8 mouse cellular contexts compared by ENCODE assay signal in the genomic region with DNA sequence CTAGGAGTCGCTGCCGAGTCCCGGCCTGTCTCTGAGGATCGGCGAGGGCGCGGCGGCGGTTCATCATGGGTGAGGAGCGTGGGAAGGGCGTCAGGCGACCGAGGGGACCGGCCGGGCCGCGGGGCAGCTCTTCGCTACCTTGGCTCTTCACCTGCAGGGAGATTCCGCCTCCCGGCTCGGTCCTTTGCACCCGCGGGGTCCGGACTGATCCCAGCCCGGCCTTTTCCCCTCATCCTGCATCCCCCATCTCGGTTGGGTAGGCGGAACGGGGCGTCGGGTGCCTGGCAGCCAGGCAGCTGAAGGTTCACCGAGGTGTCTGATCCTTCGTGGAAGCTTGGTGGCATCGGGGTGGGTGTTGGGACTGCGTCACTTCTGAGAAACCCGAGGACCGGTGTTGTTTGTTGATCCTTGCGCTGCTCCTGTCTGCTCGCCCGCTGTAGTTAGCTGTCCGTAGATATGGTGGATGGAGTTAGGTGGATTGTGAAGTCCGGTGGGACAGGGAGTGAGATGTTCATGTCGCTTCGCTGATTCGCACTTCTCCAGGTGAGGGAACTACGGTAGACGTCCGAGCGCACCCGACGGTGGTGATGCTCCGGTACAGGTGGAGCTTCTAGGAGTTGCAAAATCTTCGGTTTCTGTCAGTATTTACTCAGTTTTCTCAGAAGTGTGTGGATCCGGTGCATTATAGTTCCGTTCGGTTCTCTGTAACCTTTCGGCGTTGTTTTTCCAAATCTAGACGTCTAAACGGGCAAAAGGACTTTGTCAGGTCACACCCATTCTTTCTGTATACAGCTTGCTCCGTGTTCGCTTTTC. TPM values are rescaled to one million over a fixed set of nuclear protein-coding genes. Genes with fewer than 3 reads are reported as not detected.
DNase-seq lines count a peak whose midpoint lies in the region; ATAC-seq and TF ChIP-seq lines count a peak whose summit lies in the region.

No protein-coding gene starts in this region.

- TF ChIP-seq CTCF in C2C12 (IDR thresholded peaks at IDR 0.05; ENCODE audit: control insufficient read depth, insufficient read depth, insufficient read length), result no peak
- no peak for TF ChIP-seq CTCF in hindbrain, postnatal 0 days (IDR thresholded peaks at IDR 0.05; ENCODE audit: low read depth)

- peaks cover 36% of the 10 kb centered on the region for H3K79me3 ChIP-seq in C2C12 (ENCODE audit: low read depth)

- no peaks in the 10 kb centered on the region for H3K4me1 ChIP-seq in heart, embryonic 11.5 days (ENCODE audit: control insufficient read depth, insufficient read depth, low read length)
- H3K4me1 ChIP-seq in hindbrain, postnatal 0 days (ENCODE audit: insufficient read depth, low read length), result peaks cover 7% of the 10 kb centered on the region; the same call in 1 of the 2 replicates
- H3K4me1 ChIP-seq in midbrain, embryonic 13.5 days (replicated peaks), result peaks cover 18% of the 10 kb centered on the region

- H3K27me3 ChIP-seq in heart, embryonic 11.5 days (ENCODE audit: control insufficient read depth, insufficient read depth, low read length), result no peaks in the 10 kb centered on the region
- H3K27me3 ChIP-seq in C2C12 (ENCODE audit: control insufficient read depth, insufficient read depth, insufficient read length), result no peaks in the 10 kb centered on the region
- H3K27me3 ChIP-seq in hindbrain, postnatal 0 days (ENCODE audit: insufficient read depth, low read length), result no peaks in the 10 kb centered on the region
- H3K27me3 ChIP-seq in midbrain, embryonic 13.5 days, result peaks cover 6% of the 10 kb centered on the region

- peaks cover 45% of the 10 kb centered on the region for H3K79me2 ChIP-seq in C2C12 (ENCODE audit: control insufficient read depth, insufficient read depth)

- peak overlapping the region; percentile 96 for H3K4me2 ChIP-seq in heart, embryonic 11.5 days
- H3K4me2 ChIP-seq in hindbrain, postnatal 0 days (ENCODE audit: low read depth, low read length), result peak overlapping the region; percentile 95
- H3K4me2 ChIP-seq in midbrain, embryonic 13.5 days (replicated peaks), result peak overlapping the region; percentile 92

- DNase-seq in heart, adult 8-10 months (ENCODE audit: low spot score), result no peak
- peak; percentile 46 for DNase-seq in embryo, embryonic 11 days
- peak; percentile 26 for DNase-seq in hindbrain, postnatal 0 days (ENCODE audit: low spot score)
- no peak for DNase-seq in left cerebral cortex, adult 9 months (ENCODE audit: low spot score in 2 of 2)
- DNase-seq in left cerebral cortex, postnatal 25 days (ENCODE audit: low spot score in 2 of 2), result no peak

- peak overlapping the region; percentile 96 for H3K4me3 ChIP-seq in heart, embryonic 11.5 days (ENCODE audit: low read depth, low read length)
- H3K4me3 ChIP-seq in C2C12 (ENCODE audit: insufficient read depth, poor library complexity, severe bottlenecking), result peak overlapping the region; percentile 96
- H3K4me3 ChIP-seq in hindbrain, postnatal 0 days (ENCODE audit: low read length), result peak overlapping the region; percentile 95
- peak overlapping the region; percentile 99 for H3K4me3 ChIP-seq in midbrain, embryonic 13.5 days (replicated peaks)

- peak overlapping the region; percentile 71 for H3K27ac ChIP-seq in heart, embryonic 11.5 days (ENCODE audit: low read depth, low read length)
- H3K27ac ChIP-seq in hindbrain, postnatal 0 days, result peak overlapping the region; percentile 76
- H3K27ac ChIP-seq in midbrain, embryonic 13.5 days, result peak overlapping the region; percentile 40; the same call in 1 of the 2 replicates

- intact Hi-C loops in left cerebral cortex, postnatal 25 days (cut with DNase I), result loop anchor here (5.0 to 10.0 kb wide), 3 partner anchors 93 to 354 kb away; partner anchors contain the start of genes Chpt1, Dram1, Gnptab and Utp20

- peak overlapping the region; percentile 97 for H3K9ac ChIP-seq in heart, embryonic 11.5 days (ENCODE audit: low read depth, low read length)
- peak overlapping the region; percentile 92 for H3K9ac ChIP-seq in hindbrain, postnatal 0 days (replicated peaks; ENCODE audit: low read length)
- H3K9ac ChIP-seq in midbrain, embryonic 13.5 days (replicated peaks), result peak overlapping the region; percentile 95

- ATAC-seq in heart, embryonic 11.5 days (replicated peaks; ENCODE audit: insufficient number of reproducible peaks, low FRiP score, low TSS enrichment), result peak; percentile 45
- peak; percentile 48 for ATAC-seq in hindbrain, postnatal 0 days
- peak; percentile 59; the same call in 1 of the 2 replicates for ATAC-seq in midbrain, embryonic 13.5 days

- no peaks in the 10 kb centered on the region for H3K36me3 ChIP-seq in heart, embryonic 11.5 days (ENCODE audit: control insufficient read depth, insufficient read depth, low read length)
- peaks cover 20% of the 10 kb centered on the region for H3K36me3 ChIP-seq in C2C12 (ENCODE audit: control insufficient read depth, insufficient read depth)
- no peaks in the 10 kb centered on the region; the same call in 1 of the 2 replicates for H3K36me3 ChIP-seq in hindbrain, postnatal 0 days (ENCODE audit: insufficient read depth, low read length)
- H3K36me3 ChIP-seq in midbrain, embryonic 13.5 days, result peaks cover 6% of the 10 kb centered on the region; the same call in 1 of the 2 replicates

- H3ac ChIP-seq in C2C12 (ENCODE audit: control insufficient read depth, insufficient read length, low read depth), result peak overlapping the region; percentile 84

- 2% methylated on average over 60 of the region's 61 CpGs for WGBS in heart, embryonic 11.5 days (ENCODE audit: insufficient replicate concordance)
- WGBS in hindbrain, postnatal 0 days, result 2% methylated on average over 61 of the region's 61 CpGs
- WGBS in midbrain, embryonic 13.5 days, result 2% methylated on average over 52 of the region's 61 CpGs

- no peaks in the 10 kb centered on the region for H3K9me3 ChIP-seq in heart, embryonic 11.5 days (replicated peaks; ENCODE audit: control insufficient read depth, low read length)
- H3K9me3 ChIP-seq in hindbrain, postnatal 0 days (ENCODE audit: low read length), result no peaks in the 10 kb centered on the region
- H3K9me3 ChIP-seq in midbrain, embryonic 13.5 days, result no peaks in the 10 kb centered on the region

TF ChIP-seq in C2C12, 6 proteins besides CTCF, POLR2A, EP300 and RAD21:
- TF ChIP-seq MYOG (IDR thresholded peaks at IDR 0.05; ENCODE audit: control insufficient read depth, extremely low read depth, insufficient read length), result no peak
- TF ChIP-seq USF1 (IDR thresholded peaks at IDR 0.05; ENCODE audit: low read depth), result no peak
- TF ChIP-seq FOSL1 (IDR thresholded peaks at IDR 0.05; ENCODE audit: insufficient read depth, low read length, poor library complexity, severe bottlenecking), result no peak
- no peak for TF ChIP-seq MYOD1 (IDR thresholded peaks at IDR 0.05; ENCODE audit: control insufficient read depth, insufficient read length, low read depth)
- no peak for TF ChIP-seq CEBPB (IDR thresholded peaks at IDR 0.05; ENCODE audit: low read depth)
- TF ChIP-seq MAX (IDR thresholded peaks at IDR 0.05), result no peak

RNA-seq across cellular contexts. Expression of gene Arl1, which starts 1.0 kb away (rescaled TPM):
- polyA plus RNA-seq in heart, embryonic 11.5 days (2014; fragmentation: Nextera tagmentation; extraction: Ambion mirVana), result 141 and 149 TPM in 2 replicates
- total RNA-seq in heart, adult 8-10 months (2022), result 10 to 100 TPM; 81.8 to 94.7 (median 91.7) TPM
- 55.0 TPM for polyA plus RNA-seq in C2C12 (2012; fragmentation: generic; extraction: Trizol)
- 59.8 and 62.2 TPM in 2 replicates for total RNA-seq in hindbrain, postnatal 0 days (2014; rRNA removed)
- 164 and 166 TPM in 2 replicates for polyA plus RNA-seq in hindbrain, postnatal 0 days (2015; fragmentation: Nextera tagmentation; extraction: Ambion mirVana)
- 135 and 150 TPM in 2 replicates for polyA plus RNA-seq in midbrain, embryonic 13.5 days (2015; fragmentation: Nextera tagmentation; extraction: Ambion mirVana)
- total RNA-seq in left cerebral cortex, postnatal 25 days (2021), result 100 to 1,000 TPM; 125 to 129 TPM

RNA-seq across cellular contexts. Expression of gene Spic, which starts 46.9 kb away (rescaled TPM):
- polyA plus RNA-seq in heart, embryonic 11.5 days (2014; fragmentation: Nextera tagmentation; extraction: Ambion mirVana), result not detected in 2 replicates
- total RNA-seq in heart, adult 8-10 months (2022), result under 1 TPM in 1 of 4 experiments, not detected in 3; 0.34 TPM
- polyA plus RNA-seq in C2C12 (2012; fragmentation: generic; extraction: Trizol), result not detected
- total RNA-seq in hindbrain, postnatal 0 days (2014; rRNA removed), result not detected in 2 replicates
- polyA plus RNA-seq in hindbrain, postnatal 0 days (2015; fragmentation: Nextera tagmentation; extraction: Ambion mirVana), result not detected in 2 replicates
- not detected in 2 replicates for polyA plus RNA-seq in midbrain, embryonic 13.5 days (2015; fragmentation: Nextera tagmentation; extraction: Ambion mirVana)
- total RNA-seq in left cerebral cortex, postnatal 25 days (2021), result not detected

Comparison
In these comparisons a context has a peak if more than half of its experiments do, and no peak if none do; other contexts are left out.
1. DNase-seq: peak in embryo, embryonic 11 days (single experiment) and hindbrain, postnatal 0 days (single experiment); none in heart, adult 8-10 months (single experiment), left cerebral cortex, adult 9 months (0 of 2) and left cerebral cortex, postnatal 25 days (0 of 2).
2. Peak in every context shown above with its lines, with median percentiles within 50 percentile points of each other: ATAC-seq, H3K27ac ChIP-seq, H3K4me2 ChIP-seq, H3K4me3 ChIP-seq and H3K9ac ChIP-seq.